Mouse (Mus musculus) retina, postnatal 7 days (tissue): ENCODE measurements around the gene Acnat1.
"Not testable (repeated sequence)": the region's sequence is repeated elsewhere in the genome, so short reads cannot be mapped to it uniquely, and the experiment has no call there.

Experiments
- DNase-seq: peaks from one replicate; pipeline ENCODE4 v3.0.0-alpha.2; 2012; ENCODE audit warnings: low read depth, low spot score

Acnat1 gene

GRCm38 (mm10) chr4:49456171-49456570 lies 17.5 kb downstream of the Acnat1 start:
- no peak for DNase-seq

GRCm38 (mm10) chr4:49451848-49452551 lies 21.7 kb downstream of the Acnat1 start:
- DNase-seq = no peak

DNA sequence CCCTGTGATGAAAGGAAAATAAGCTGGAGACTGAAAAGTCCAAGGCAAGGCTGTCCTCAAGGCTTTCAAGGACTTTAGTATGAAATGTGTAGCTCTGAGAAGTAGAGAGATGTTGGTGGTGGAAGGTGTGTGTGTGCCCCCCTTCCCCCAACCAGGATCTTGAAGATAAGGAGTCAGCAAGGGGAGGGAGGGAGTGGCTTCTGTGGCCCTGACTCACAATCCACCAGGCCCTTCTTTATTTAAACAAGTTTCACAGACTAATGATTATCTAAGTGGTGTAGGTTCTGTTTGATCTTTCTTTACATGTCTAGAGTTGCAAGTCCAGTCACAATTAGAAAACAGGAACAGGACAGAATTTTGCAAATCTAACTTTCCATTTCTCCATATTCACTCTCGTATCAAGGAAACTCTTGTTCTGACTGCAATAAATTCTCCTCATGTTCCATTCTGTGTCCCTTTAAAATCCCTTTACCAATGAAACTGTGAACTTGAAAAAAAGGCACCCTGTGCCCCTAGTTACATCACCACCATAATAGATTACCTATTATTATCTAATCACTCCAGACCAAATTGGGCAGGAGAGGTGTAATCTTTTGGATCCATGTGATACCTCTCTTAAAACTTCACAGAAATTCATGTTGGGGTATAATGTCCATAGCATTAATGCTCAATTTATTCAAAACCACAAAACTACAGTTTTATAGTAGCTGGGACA lies 22.4 kb downstream of the Acnat1 start:
- DNase-seq = not testable (repeated sequence)

DNA sequence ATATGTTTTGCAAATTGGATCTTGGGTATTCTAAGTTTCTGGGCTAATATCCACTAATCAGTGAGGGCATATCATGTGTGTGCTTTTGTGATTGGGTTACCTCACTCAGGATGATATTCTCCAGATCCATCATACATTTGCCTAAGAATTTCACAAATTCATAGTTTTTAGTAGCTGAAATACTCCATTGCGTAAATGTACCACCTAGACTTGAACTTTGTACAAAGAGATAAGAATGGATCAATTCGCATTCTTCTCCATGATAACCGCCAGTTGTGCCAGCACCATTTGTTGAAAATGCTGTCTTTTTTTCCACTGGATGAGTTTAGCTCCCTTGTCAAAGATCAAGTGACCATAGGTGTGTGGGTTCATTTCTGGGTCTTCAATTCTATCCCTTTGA lies 36.7 kb downstream of the Acnat1 start:
- not testable (repeated sequence) for DNase-seq

- DNase-seq = not testable (repeated sequence)
These were observed 63.6 kb downstream of the Acnat1 start for GRCm38 (mm10) chr4:49410151-49410550.

GRCm38 (mm10) chr4:49407957-49408356 lies 65.8 kb downstream of the Acnat1 start, which contains the start of gene Acnat2:
Acnat2 (minus strand) TSS chr4:49408151.
- DNase-seq = not testable (repeated sequence)
